In the genomic region with DNA sequence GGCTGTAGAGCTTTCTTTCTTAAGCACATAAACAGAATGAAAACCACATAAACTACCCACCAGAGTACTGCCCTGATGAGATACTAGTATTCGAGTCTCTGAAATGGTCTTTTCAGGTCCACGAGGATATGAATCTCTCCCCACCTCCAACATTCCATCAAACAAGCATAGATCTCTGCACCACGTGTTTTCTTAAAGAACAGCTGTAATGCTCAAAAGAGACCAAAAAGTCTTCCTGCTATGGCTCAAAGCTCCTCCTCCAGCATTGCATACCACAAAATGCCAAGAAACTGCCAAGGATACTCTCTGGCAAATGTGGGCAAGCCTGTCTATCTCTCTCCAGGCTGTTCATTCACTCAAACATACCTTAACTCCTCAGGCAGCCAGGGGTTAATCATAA, we compare ENCODE assay signal across 8 mouse cellular contexts. TPM values are rescaled to one million over a fixed set of nuclear protein-coding genes. Genes with fewer than 3 reads are reported as not detected.
A peak's percentile ranks its signal among the peaks of the same experiment; 100 is the strongest.
DNase-seq lines count a peak whose midpoint lies in the region; ATAC-seq and TF ChIP-seq lines count a peak whose summit lies in the region.

No protein-coding gene starts in this region.

- H3K4me2 ChIP-seq in intestine, embryonic 15.5 days (replicated peaks), result peak overlapping the region; percentile 59
- H3K4me2 ChIP-seq in neural tube, embryonic 12.5 days (replicated peaks), result peak overlapping the region; percentile 64

- WGBS in intestine, embryonic 15.5 days, result 5% methylated on average over 3 of the region's 3 CpGs
- 27% methylated on average over 3 of the region's 3 CpGs for WGBS in neural tube, embryonic 12.5 days

- no peak for ATAC-seq in intestine, embryonic 15.5 days
- no peak for ATAC-seq in neural tube, embryonic 12.5 days (ENCODE audit: low FRiP score, low read depth)
- no peak for ATAC-seq in granulocyte monocyte progenitor cell, adult 5-6 weeks (replicated peaks; ENCODE audit: poor library complexity, severe bottlenecking)

- no peaks in the 10 kb centered on the region for H3K9me3 ChIP-seq in intestine, embryonic 15.5 days
- H3K9me3 ChIP-seq in neural tube, embryonic 12.5 days, result no peaks in the 10 kb centered on the region

- no peak for TF ChIP-seq POLR2A in cortical plate, adult 2 months (IDR thresholded peaks at IDR 0.05; ENCODE audit: extremely low read depth, insufficient read depth, low read length)

- H3K4me3 ChIP-seq in layer of hippocampus, adult 2 months, result peak overlapping the region; percentile 67
- H3K4me3 ChIP-seq in cortical plate, adult 2 months (ENCODE audit: insufficient read depth, low read length), result peak overlapping the region; percentile 74
- H3K4me3 ChIP-seq in intestine, embryonic 15.5 days (replicated peaks), result peak overlapping the region; percentile 56
- peak overlapping the region; percentile 50 for H3K4me3 ChIP-seq in neural tube, embryonic 12.5 days

- DNase-seq in layer of hippocampus, adult 2 months (ENCODE audit: low spot score in 2 of 2), result no peak
- DNase-seq in layer of hippocampus, adult 8-10 months (ENCODE audit: low spot score in 2 of 2), result no peak
- DNase-seq in thymus, postnatal 25 days, result no peak
- no peak for DNase-seq in left cerebral cortex, adult 8-10 months (ENCODE audit: low spot score in 2 of 2)

- no peaks in the 10 kb centered on the region for H3K36me3 ChIP-seq in intestine, embryonic 15.5 days
- no peaks in the 10 kb centered on the region for H3K36me3 ChIP-seq in neural tube, embryonic 12.5 days

- H3K9ac ChIP-seq in intestine, embryonic 15.5 days, result peak overlapping the region; percentile 61
- H3K9ac ChIP-seq in neural tube, embryonic 12.5 days, result peak overlapping the region; percentile 62

- peaks cover 2% of the 10 kb centered on the region; the same call in 1 of the 2 replicates for H3K4me1 ChIP-seq in cortical plate, adult 2 months (ENCODE audit: control insufficient read depth, insufficient read depth, low read length)
- H3K4me1 ChIP-seq in intestine, embryonic 15.5 days (replicated peaks), result peaks cover 10% of the 10 kb centered on the region
- H3K4me1 ChIP-seq in neural tube, embryonic 12.5 days, result peaks cover 18% of the 10 kb centered on the region

- no peak for TF ChIP-seq CTCF in layer of hippocampus, adult 2 months (conservative IDR thresholded peaks at IDR 0.05)
- TF ChIP-seq CTCF in cortical plate, adult 2 months (IDR thresholded peaks at IDR 0.05; ENCODE audit: extremely low read depth, insufficient read depth, low read length), result no peak

- 0 out of 2 replicates have a peak overlapping the region, but pooled peaks have one; percentile 72 for H3K27ac ChIP-seq in layer of hippocampus, adult 2 months
- no peak overlapping the region for H3K27ac ChIP-seq in cortical plate, adult 2 months (ENCODE audit: insufficient read depth, low read length)
- peak overlapping the region; percentile 82; the same call in 1 of the 2 replicates for H3K27ac ChIP-seq in intestine, embryonic 15.5 days
- H3K27ac ChIP-seq in neural tube, embryonic 12.5 days, result no peak overlapping the region

- no peaks in the 10 kb centered on the region for H3K27me3 ChIP-seq in intestine, embryonic 15.5 days (replicated peaks)
- H3K27me3 ChIP-seq in neural tube, embryonic 12.5 days (replicated peaks), result no peaks in the 10 kb centered on the region

RNA-seq across cellular contexts. Expression of gene Rbms2, which starts 4.8 kb away (rescaled TPM):
- total RNA-seq in layer of hippocampus, adult 2 months (2021), result 10 to 100 TPM; 12.7 to 12.8 TPM
- 10 to 100 TPM; 12.1 to 19.4 (median 16.5) TPM for total RNA-seq in layer of hippocampus, adult 8-10 months (2022)
- 16.5 and 16.9 TPM in 2 replicates for polyA plus RNA-seq in cortical plate, adult 2 months (2012; rRNA removed)
- 24.8 and 27.0 TPM in 2 replicates for polyA plus RNA-seq in intestine, embryonic 15.5 days (2015; fragmentation: Nextera tagmentation; extraction: Ambion mirVana)
- polyA plus RNA-seq in neural tube, embryonic 12.5 days (2016; fragmentation: Nextera tagmentation; extraction: Ambion mirVana), result 17.2 and 20.0 TPM in 2 replicates
- 14.3 and 20.5 TPM in 2 replicates for total RNA-seq in granulocyte monocyte progenitor cell, adult 5-6 weeks (2014; fragmentation: Nextera tagmentation)
- 1.8 and 2.1 TPM in 2 replicates for total RNA-seq in granulocyte monocyte progenitor cell, adult 5-6 weeks (2017)
- total RNA-seq in left cerebral cortex, adult 8-10 months (2022), result 10 to 100 TPM; 14.3 to 18.7 (median 17.1) TPM

RNA-seq across cellular contexts. Expression of gene Gls2, which starts 19.0 kb away (rescaled TPM):
- total RNA-seq in layer of hippocampus, adult 2 months (2021), result 10 to 100 TPM; 20.1 to 21.0 TPM
- total RNA-seq in layer of hippocampus, adult 8-10 months (2022), result 10 to 100 TPM; 24.4 to 33.2 (median 24.6) TPM
- 54.8 and 59.6 TPM in 2 replicates for polyA plus RNA-seq in cortical plate, adult 2 months (2012; rRNA removed)
- 1.8 and 3.3 TPM in 2 replicates for polyA plus RNA-seq in intestine, embryonic 15.5 days (2015; fragmentation: Nextera tagmentation; extraction: Ambion mirVana)
- polyA plus RNA-seq in neural tube, embryonic 12.5 days (2016; fragmentation: Nextera tagmentation; extraction: Ambion mirVana), result 1.00 and 1.5 TPM in 2 replicates
- total RNA-seq in granulocyte monocyte progenitor cell, adult 5-6 weeks (2014; fragmentation: Nextera tagmentation), result not detected in 2 replicates
- total RNA-seq in granulocyte monocyte progenitor cell, adult 5-6 weeks (2017), result not detected in 2 replicates
- total RNA-seq in left cerebral cortex, adult 8-10 months (2022), result 10 to 100 TPM; 32.6 to 36.0 (median 34.0) TPM

RNA-seq across cellular contexts. Expression of gene Spryd4, which starts 36.3 kb away (rescaled TPM):
- 10 to 100 TPM in 1 of 2 experiments, 1 to 10 TPM in 1; 9.5 to 10.4 TPM for total RNA-seq in layer of hippocampus, adult 2 months (2021)
- total RNA-seq in layer of hippocampus, adult 8-10 months (2022), result 10 to 100 TPM in 1 of 4 experiments, 1 to 10 TPM in 3; 9.2 to 10.3 (median 9.6) TPM
- 9.0 and 10.0 TPM in 2 replicates for polyA plus RNA-seq in cortical plate, adult 2 months (2012; rRNA removed)
- 34.8 and 35.9 TPM in 2 replicates for polyA plus RNA-seq in intestine, embryonic 15.5 days (2015; fragmentation: Nextera tagmentation; extraction: Ambion mirVana)
- 21.8 and 21.9 TPM in 2 replicates for polyA plus RNA-seq in neural tube, embryonic 12.5 days (2016; fragmentation: Nextera tagmentation; extraction: Ambion mirVana)
- total RNA-seq in granulocyte monocyte progenitor cell, adult 5-6 weeks (2014; fragmentation: Nextera tagmentation), result 15.1 and 16.3 TPM in 2 replicates
- total RNA-seq in granulocyte monocyte progenitor cell, adult 5-6 weeks (2017), result 9.7 and 19.2 TPM in 2 replicates
- 1 to 10 TPM; 8.4 to 9.4 (median 9.2) TPM for total RNA-seq in left cerebral cortex, adult 8-10 months (2022)

RNA-seq across cellular contexts. Expression of gene Mip, which starts 50.3 kb away (rescaled TPM):
- not detected for total RNA-seq in layer of hippocampus, adult 2 months (2021)
- not detected for total RNA-seq in layer of hippocampus, adult 8-10 months (2022)
- polyA plus RNA-seq in cortical plate, adult 2 months (2012; rRNA removed), result not detected in 2 replicates
- polyA plus RNA-seq in intestine, embryonic 15.5 days (2015; fragmentation: Nextera tagmentation; extraction: Ambion mirVana), result 0.19 TPM in 1 of 2 replicates, not detected in the other
- polyA plus RNA-seq in neural tube, embryonic 12.5 days (2016; fragmentation: Nextera tagmentation; extraction: Ambion mirVana), result not detected in 2 replicates
- 0.75 TPM in 1 of 2 replicates, not detected in the other for total RNA-seq in granulocyte monocyte progenitor cell, adult 5-6 weeks (2014; fragmentation: Nextera tagmentation)
- total RNA-seq in granulocyte monocyte progenitor cell, adult 5-6 weeks (2017), result not detected in 2 replicates
- total RNA-seq in left cerebral cortex, adult 8-10 months (2022), result not detected

RNA-seq across cellular contexts. Expression of gene Timeless, which starts 56.6 kb away (rescaled TPM):
- 1 to 10 TPM; 5.4 to 6.4 TPM for total RNA-seq in layer of hippocampus, adult 2 months (2021)
- total RNA-seq in layer of hippocampus, adult 8-10 months (2022), result 1 to 10 TPM; 5.7 to 8.0 (median 7.4) TPM
- polyA plus RNA-seq in cortical plate, adult 2 months (2012; rRNA removed), result 3.7 and 4.3 TPM in 2 replicates
- 40.8 and 41.3 TPM in 2 replicates for polyA plus RNA-seq in intestine, embryonic 15.5 days (2015; fragmentation: Nextera tagmentation; extraction: Ambion mirVana)
- 48.6 and 50.6 TPM in 2 replicates for polyA plus RNA-seq in neural tube, embryonic 12.5 days (2016; fragmentation: Nextera tagmentation; extraction: Ambion mirVana)
- 55.4 and 70.5 TPM in 2 replicates for total RNA-seq in granulocyte monocyte progenitor cell, adult 5-6 weeks (2014; fragmentation: Nextera tagmentation)
- 64.0 and 71.4 TPM in 2 replicates for total RNA-seq in granulocyte monocyte progenitor cell, adult 5-6 weeks (2017)
- total RNA-seq in left cerebral cortex, adult 8-10 months (2022), result 1 to 10 TPM; 6.4 to 9.9 (median 7.8) TPM

Comparison
In these comparisons a context has a peak if more than half of its experiments do, and no peak if none do; other contexts are left out.
1. H3K27ac ChIP-seq: peak in layer of hippocampus, adult 2 months (single experiment) and intestine, embryonic 15.5 days (single experiment); none in cortical plate, adult 2 months (single experiment) and neural tube, embryonic 12.5 days (single experiment).
2. RNA of gene Gls2, which starts 19.0 kb away (total RNA-seq): 32.6 to 36.0 TPM in left cerebral cortex, adult 8-10 months, 24.4 to 33.2 TPM in layer of hippocampus, adult 8-10 months and 20.1 to 21.0 TPM in layer of hippocampus, adult 2 months; not detected in granulocyte monocyte progenitor cell, adult 5-6 weeks; every median in the first group is over 10 times any median in the second.
3. Peak in every context shown above with its lines, with median percentiles within 50 percentile points of each other: H3K4me3 ChIP-seq.